Mouse (Mus musculus) kidney, embryonic 15.5 days (tissue): Measurements from ENCODE around the gene Kcnj5. TPM values are rescaled to one million over a fixed set of nuclear protein-coding genes. Genes with fewer than 3 reads are reported as not detected.

Experiments used
- ATAC-seq: fragments of 200-750 bp; cut with Nextera tagmentation; replicated peaks from 2 replicates; pipeline ENCODE4 v1.8.0; 2017; ENCODE audit warnings: moderate TSS enrichment; ENCODE audit not compliant: low FRiP score
- H3K27ac ChIP-seq: fragments of 300-500 bp; sonication (generic); 2 replicates; pipeline ENCODE4 v1.5.1; 2015; ENCODE audit warnings: mild to moderate bottlenecking, inconsistent platforms
- H3K27me3 ChIP-seq: fragments of 300-500 bp; sonication (generic); 2 replicates; pipeline ENCODE4 v1.6.1; 2015; ENCODE audit warnings: inconsistent platforms
- H3K36me3 ChIP-seq: fragments of 300-500 bp; sonication (generic); 2 replicates; pipeline ENCODE4 v1.6.1; 2015; ENCODE audit warnings: inconsistent platforms
- H3K4me1 ChIP-seq: fragments of 300-500 bp; sonication (generic); 2 replicates; pipeline ENCODE4 v1.6.1; 2015; ENCODE audit warnings: inconsistent platforms
- H3K4me2 ChIP-seq: fragments of 300-500 bp; sonication (generic); 2 replicates; pipeline ENCODE4 v1.6.1; 2015; ENCODE audit warnings: moderate library complexity, mild to moderate bottlenecking, inconsistent platforms
- H3K4me3 ChIP-seq: fragments of 300-500 bp; sonication (generic); replicated peaks from 2 replicates; pipeline ENCODE4 v1.5.1; 2015; ENCODE audit warnings: mild to moderate bottlenecking, inconsistent platforms
- H3K9ac ChIP-seq: fragments of 300-500 bp; sonication (generic); 2 replicates; pipeline ENCODE4 v1.6.1; 2015; ENCODE audit warnings: mild to moderate bottlenecking, inconsistent platforms
- H3K9me3 ChIP-seq: fragments of 300-500 bp; sonication (generic); replicated peaks from 2 replicates; pipeline ENCODE4 v1.6.1; 2016; ENCODE audit warnings: inconsistent platforms
- WGBS: fragments of 180-500 bp; shearing (Covaris S2); methylation state at CpG from one replicate; pipeline ENCODE4 v1.1.7; 2015; ENCODE audit warnings: mixed read lengths; 5-methylcytosine and 5-hydroxymethylcytosine counted together
- polyA plus RNA-seq: library from polyadenylated mRNA; unstranded; fragments of >200 nt; fragmentation: Nextera tagmentation; extraction: Ambion mirVana; gene quantifications from 2 replicates; pipeline ENCODE4 v1.2.1, GENCODE M21; 2015

The Kcnj5 gene
- polyA plus RNA-seq, 1 experiment from 2014 or later = 1.8 TPM

- Histone ChIP-seq H3K4me2 (no peak overlapping the region), H3K27ac (no peak overlapping the region), H3K4me1 (peaks cover 31% of the 10 kb centered on the region), H3K4me3 (no peak overlapping the region), H3K9ac (no peak overlapping the region), H3K9me3 (no peaks in the 10 kb centered on the region), H3K36me3 (no peaks in the 10 kb centered on the region), H3K27me3 (peaks cover 8% of the 10 kb centered on the region; the same call in 1 of the 2 replicates)
- ATAC-seq = no peak
- 89% methylated on average over 3 of the region's 3 CpGs for WGBS
Measured at GRCm38 (mm10) chr9:32315999-32316398, 28.2 kb downstream of the Kcnj5 start.

DNA sequence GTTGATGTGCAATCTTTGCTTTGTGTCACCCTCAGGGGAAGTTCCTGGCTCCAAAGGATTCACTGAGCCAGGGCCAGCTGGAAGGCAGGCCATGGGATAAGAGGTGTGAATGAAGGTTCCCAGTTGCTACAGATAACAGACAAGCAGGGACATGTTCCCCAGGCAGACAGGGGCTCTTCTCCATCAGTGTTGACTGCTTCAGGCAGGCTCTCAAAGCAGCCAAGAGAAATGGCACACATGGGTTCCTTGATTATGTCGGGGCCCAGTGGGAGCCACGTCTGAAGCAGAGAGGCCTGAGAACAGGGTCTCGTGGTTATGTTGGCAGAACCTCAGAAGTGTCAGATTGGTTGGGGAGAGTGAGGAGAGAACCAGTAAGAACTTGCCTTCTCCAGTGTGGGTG is 30.1 kb downstream of the Kcnj5 start:
- Histone ChIP-seq H3K9me3 (no peaks in the 10 kb centered on the region), H3K27me3 (peaks cover 9% of the 10 kb centered on the region; the same call in 1 of the 2 replicates), H3K36me3 (no peaks in the 10 kb centered on the region), H3K27ac (no peak overlapping the region), H3K4me2 (no peak overlapping the region), H3K4me1 (peaks cover 19% of the 10 kb centered on the region), H3K4me3 (no peak overlapping the region), H3K9ac (no peak overlapping the region)
- 87% methylated on average over 3 of the region's 3 CpGs for WGBS
- ATAC-seq = no peak

GRCm38 (mm10) chr9:32312208-32312607 is 31.9 kb downstream of the Kcnj5 start:
- Histone ChIP-seq H3K9ac (no peak overlapping the region), H3K27ac (no peak overlapping the region), H3K4me3 (no peak overlapping the region), H3K27me3 (peaks cover 9% of the 10 kb centered on the region; the same call in 1 of the 2 replicates), H3K9me3 (no peaks in the 10 kb centered on the region), H3K36me3 (no peaks in the 10 kb centered on the region), H3K4me2 (peak overlapping the region; percentile 37), H3K4me1 (peaks cover 16% of the 10 kb centered on the region)
- 71% methylated on average over 4 of the region's 4 CpGs for WGBS
- no peak for ATAC-seq

DNA sequence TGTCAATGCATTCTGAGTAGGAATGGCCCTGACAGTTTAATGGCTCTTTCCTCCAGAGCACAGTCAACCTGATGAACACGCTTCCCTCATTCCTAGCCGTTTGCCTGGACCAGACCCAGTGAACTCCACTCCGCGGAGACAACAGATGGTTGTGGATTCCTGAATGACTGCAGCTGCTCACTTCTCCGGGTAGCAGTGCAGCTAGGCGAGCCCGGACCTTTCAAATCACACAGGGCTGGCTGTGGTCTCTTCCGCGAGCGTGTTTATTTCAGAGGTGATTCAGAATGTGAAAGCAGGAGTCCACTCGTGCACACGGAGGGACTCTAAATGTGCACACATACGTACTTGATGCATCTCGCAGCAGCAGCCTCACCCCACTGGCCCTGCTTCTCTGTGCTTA is 32.4 kb downstream of the Kcnj5 start:
- Histone ChIP-seq H3K4me1 (peaks cover 16% of the 10 kb centered on the region), H3K36me3 (no peaks in the 10 kb centered on the region), H3K27me3 (peaks cover 9% of the 10 kb centered on the region; the same call in 1 of the 2 replicates), H3K27ac (no peak overlapping the region), H3K9ac (no peak overlapping the region), H3K9me3 (no peaks in the 10 kb centered on the region), H3K4me2 (peak overlapping the region; percentile 37), H3K4me3 (no peak overlapping the region)
- ATAC-seq = 0 out of 2 replicates have a peak, but pooled peaks have one; percentile 22
- 31% methylated on average over 14 of the region's 14 CpGs for WGBS

GRCm38 (mm10) chr9:32302501-32303150 is 41.5 kb downstream of the Kcnj5 start:
- H3K9ac ChIP-seq = no peak overlapping the region
- no peak overlapping the region for H3K4me3 ChIP-seq
- no peak overlapping the region for H3K27ac ChIP-seq
- H3K4me2 ChIP-seq = no peak overlapping the region
- H3K36me3 ChIP-seq = no peaks in the 10 kb centered on the region
- ATAC-seq = no peak
- WGBS = 70% methylated on average over 13 of the region's 13 CpGs
- no peaks in the 10 kb centered on the region for H3K9me3 ChIP-seq
- no peaks in the 10 kb centered on the region for H3K4me1 ChIP-seq
- H3K27me3 ChIP-seq = no peaks in the 10 kb centered on the region

DNA sequence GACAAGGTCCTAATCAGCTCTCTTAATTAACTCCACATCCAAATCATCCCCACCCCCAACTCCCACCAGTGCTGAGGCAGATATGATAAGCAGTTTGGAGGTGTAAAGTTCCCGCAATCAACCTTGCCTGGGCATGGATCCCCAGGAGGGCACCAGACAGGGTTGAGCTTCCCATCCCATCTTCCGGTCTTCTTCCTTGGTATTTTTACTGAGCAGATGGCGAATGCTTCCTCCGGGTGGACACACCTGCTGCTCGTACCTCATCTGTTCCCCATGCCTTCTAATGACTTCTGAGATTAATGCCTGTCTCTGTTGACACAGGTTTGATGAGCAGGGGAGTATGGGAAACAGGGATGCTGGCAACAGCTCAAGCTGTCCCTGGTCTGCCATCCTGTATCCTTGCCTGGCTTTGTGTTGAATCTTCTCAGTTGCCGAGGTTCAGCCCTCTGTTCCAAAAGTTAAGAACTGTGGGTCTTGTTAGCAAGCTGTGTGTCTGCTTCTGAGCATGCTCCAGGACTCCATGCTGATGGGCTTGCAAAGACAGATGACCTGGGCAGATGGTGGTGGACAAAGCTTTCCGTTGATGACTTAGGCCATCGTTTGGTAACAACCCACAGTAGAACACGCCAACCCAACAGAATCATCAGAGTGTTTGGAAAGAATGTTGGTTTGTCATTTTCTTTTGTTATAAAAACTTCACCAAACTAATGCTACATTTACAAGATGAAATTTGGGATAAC is 48.9 kb downstream of the Kcnj5 start:
- Histone ChIP-seq H3K4me2 (no peak overlapping the region), H3K9me3 (no peaks in the 10 kb centered on the region), H3K9ac (no peak overlapping the region), H3K4me3 (no peak overlapping the region), H3K4me1 (peaks cover 18% of the 10 kb centered on the region), H3K36me3 (no peaks in the 10 kb centered on the region), H3K27ac (no peak overlapping the region), H3K27me3 (no peaks in the 10 kb centered on the region)
- 87% methylated on average over 9 of the region's 9 CpGs for WGBS
- ATAC-seq = no peak

DNA sequence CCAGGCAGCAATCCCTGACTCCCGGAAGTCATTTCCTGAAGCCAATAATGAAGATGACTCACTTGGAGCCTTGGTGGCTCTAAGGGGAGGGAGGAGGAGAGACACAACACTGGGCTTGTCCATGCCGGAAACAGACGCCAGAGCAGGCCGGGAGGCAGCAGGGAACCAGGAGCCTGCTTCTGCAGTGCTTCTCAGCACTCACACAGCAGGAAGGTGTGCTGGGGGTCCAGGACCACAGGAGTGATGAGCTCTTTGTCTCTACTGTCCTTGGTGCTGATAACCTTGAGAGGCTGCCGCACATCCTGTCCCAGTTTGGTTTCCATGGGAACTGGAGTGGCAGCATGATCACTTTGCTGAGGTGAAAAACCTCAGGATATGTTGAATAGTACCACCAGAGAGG is 51.5 kb downstream of the Kcnj5 start:
- Histone ChIP-seq H3K27ac (0 out of 2 replicates have a peak overlapping the region, but pooled peaks have one; percentile 10), H3K4me2 (no peak overlapping the region), H3K4me3 (no peak overlapping the region), H3K9me3 (no peaks in the 10 kb centered on the region), H3K36me3 (no peaks in the 10 kb centered on the region), H3K9ac (no peak overlapping the region), H3K27me3 (no peaks in the 10 kb centered on the region), H3K4me1 (peaks cover 18% of the 10 kb centered on the region)
- 17% methylated on average over 5 of the region's 5 CpGs for WGBS
- no peak; the same call in 1 of the 2 replicates for ATAC-seq

DNA sequence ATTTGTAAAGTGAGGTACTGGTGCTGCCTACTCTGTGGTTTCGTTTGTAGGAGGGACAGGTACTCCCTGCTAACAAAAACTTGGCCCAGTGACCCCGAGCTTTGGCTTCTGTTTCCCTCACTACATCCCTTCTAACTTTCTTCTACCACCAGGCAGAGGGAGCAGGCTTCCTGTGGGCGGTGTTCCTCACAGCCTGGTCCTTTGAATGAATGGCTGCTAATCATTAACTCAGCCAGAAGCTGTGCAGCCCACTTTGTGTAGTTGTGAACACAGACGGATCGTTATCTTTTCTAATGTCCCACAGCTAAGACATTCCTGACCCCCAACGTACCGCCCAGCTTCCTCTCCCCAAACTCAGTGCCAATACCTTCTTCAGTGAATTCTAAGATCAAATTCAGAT is 52.5 kb downstream of the Kcnj5 start:
- Histone ChIP-seq H3K27ac (no peak overlapping the region), H3K27me3 (no peaks in the 10 kb centered on the region), H3K4me1 (peaks cover 18% of the 10 kb centered on the region), H3K36me3 (no peaks in the 10 kb centered on the region), H3K9me3 (no peaks in the 10 kb centered on the region), H3K9ac (no peak overlapping the region), H3K4me2 (0 out of 2 replicates have a peak overlapping the region, but pooled peaks have one; percentile 25), H3K4me3 (no peak overlapping the region)
- 38% methylated on average over 7 of the region's 7 CpGs for WGBS
- peak; percentile 68 for ATAC-seq

- Histone ChIP-seq H3K36me3 (no peaks in the 10 kb centered on the region), H3K4me3 (no peak overlapping the region), H3K9ac (no peak overlapping the region), H3K4me2 (no peak overlapping the region), H3K4me1 (peaks cover 6% of the 10 kb centered on the region; the same call in 1 of the 2 replicates), H3K27ac (peak overlapping the region; percentile 70), H3K9me3 (no peaks in the 10 kb centered on the region), H3K27me3 (no peaks in the 10 kb centered on the region)
- WGBS = 79% methylated on average over 5 of the region's 5 CpGs
- 0 out of 2 replicates have a peak, but pooled peaks have one; percentile 40 for ATAC-seq
Measured at GRCm38 (mm10) chr9:32283591-32283990, 60.6 kb downstream of the Kcnj5 start.

GRCm38 (mm10) chr9:32280456-32280855 is 63.7 kb downstream of the Kcnj5 start:
- H3K9me3 ChIP-seq = no peaks in the 10 kb centered on the region
- no peak overlapping the region for H3K4me3 ChIP-seq
- WGBS = 84% methylated on average over 5 of the region's 5 CpGs
- H3K27ac ChIP-seq = no peak overlapping the region
- peaks cover 6% of the 10 kb centered on the region; the same call in 1 of the 2 replicates for H3K4me1 ChIP-seq
- H3K4me2 ChIP-seq = no peak overlapping the region
- no peaks in the 10 kb centered on the region for H3K36me3 ChIP-seq
- no peak for ATAC-seq
- no peaks in the 10 kb centered on the region for H3K27me3 ChIP-seq
- no peak overlapping the region for H3K9ac ChIP-seq

DNA sequence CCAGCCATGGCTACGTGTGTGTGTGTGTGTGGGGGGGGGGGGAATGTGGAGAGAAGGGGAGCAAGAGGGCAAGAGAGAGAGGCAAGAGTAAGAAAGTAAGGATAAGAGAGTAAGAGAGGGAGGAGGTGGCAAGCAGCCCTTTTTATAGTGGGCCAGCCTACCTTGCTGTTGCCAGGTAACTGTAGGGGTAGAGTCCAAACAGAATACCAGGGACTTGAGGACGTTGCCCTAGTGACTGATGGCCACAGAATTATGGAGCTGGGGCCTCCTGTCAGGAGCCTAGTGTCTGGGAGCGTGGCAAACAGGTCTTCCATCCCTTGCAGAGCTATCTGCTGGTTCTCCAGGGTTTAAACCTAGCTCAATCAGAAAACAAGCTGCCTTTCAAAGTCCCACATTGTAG is 64.4 kb downstream of the Kcnj5 start:
- no peak for ATAC-seq
- WGBS = 63% methylated on average over 3 of the region's 3 CpGs

GRCm38 (mm10) chr9:32278052-32278451 is 66.1 kb downstream of the Kcnj5 start:
- Histone ChIP-seq H3K4me1 (peaks cover 6% of the 10 kb centered on the region; the same call in 1 of the 2 replicates), H3K27ac (no peak overlapping the region), H3K9me3 (no peaks in the 10 kb centered on the region), H3K4me2 (no peak overlapping the region), H3K9ac (no peak overlapping the region), H3K36me3 (no peaks in the 10 kb centered on the region), H3K27me3 (no peaks in the 10 kb centered on the region), H3K4me3 (no peak overlapping the region)
- ATAC-seq = no peak
- WGBS = 87% methylated on average over 5 of the region's 5 CpGs

More for the DNA sequence above, 64.4 kb downstream of the Kcnj5 start:
- no peaks in the 10 kb centered on the region for H3K36me3 ChIP-seq
- no peak overlapping the region for H3K9ac ChIP-seq
- no peak overlapping the region for H3K4me3 ChIP-seq
- H3K27me3 ChIP-seq = no peaks in the 10 kb centered on the region
- peaks cover 6% of the 10 kb centered on the region; the same call in 1 of the 2 replicates for H3K4me1 ChIP-seq
- H3K27ac ChIP-seq = no peak overlapping the region
- no peaks in the 10 kb centered on the region for H3K9me3 ChIP-seq
- H3K4me2 ChIP-seq = no peak overlapping the region
